Mouse (Mus musculus): Measurements from ENCODE around the gene Gm12248. TPM values are rescaled to one million over a fixed set of nuclear protein-coding genes. Genes with fewer than 3 reads are reported as not detected.

The Gm12248 gene
- polyA plus RNA-seq, 1 experiment from 2014 or later: not detected

DNA sequence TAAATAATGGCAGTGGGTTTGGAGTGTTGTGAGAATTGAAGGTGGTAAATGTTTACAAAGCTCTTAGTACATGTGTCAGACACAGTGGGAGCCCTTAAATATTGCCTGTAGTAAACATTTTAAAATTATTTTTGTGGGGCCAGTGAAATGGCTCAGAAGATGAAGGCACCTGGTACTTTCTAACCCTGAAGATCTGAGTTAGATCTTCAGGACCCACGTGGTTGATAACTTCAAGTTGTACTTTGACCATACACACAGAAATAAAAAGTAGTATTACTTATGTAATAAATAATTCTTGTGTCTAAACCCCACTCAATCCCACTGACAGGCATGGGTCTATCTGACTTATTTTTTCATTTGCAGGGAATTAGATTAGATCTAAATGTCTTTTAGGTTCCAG lies 78.3 kb downstream of the Gm12248 start:
- H3K27ac ChIP-seq (ENCODE audit: low read length): no peak overlapping the region

More for the DNA sequence above, 78.3 kb downstream of the Gm12248 start:
- Histone ChIP-seq H3K4me3 (ENCODE audit: low read length) (no peak overlapping the region), H3K36me3 (ENCODE audit: insufficient read depth, low read length) (no peaks in the 10 kb centered on the region), H3K9ac (replicated peaks; ENCODE audit: low read length) (no peak overlapping the region), H3K4me2 (replicated peaks; ENCODE audit: low read depth, low read length) (no peak overlapping the region), H3K9me3 (ENCODE audit: low read length) (no peaks in the 10 kb centered on the region), H3K27me3 (ENCODE audit: insufficient read depth, low read length) (no peaks in the 10 kb centered on the region), H3K4me1 (ENCODE audit: insufficient read depth, low read length) (peaks cover 67% of the 10 kb centered on the region)
- no peak for ATAC-seq (ENCODE audit: low FRiP score, low TSS enrichment)
- 62% methylated on average over 1 of the region's 1 CpGs for WGBS

Other genes starting within 250 kb of the Gm12248 start
- 18.3 and 19.1 TPM in 2 replicates for gene Larp1, start 84.1 kb downstream of the Gm12248 start, polyA plus RNA-seq (2015; fragmentation: Nextera tagmentation; extraction: Ambion mirVana)
- gene Cnot8, start 11.0 kb upstream of the Gm12248 start, polyA plus RNA-seq (2015; fragmentation: Nextera tagmentation; extraction: Ambion mirVana): 89.4 and 93.5 TPM in 2 replicates
- 22.5 and 24.0 TPM in 2 replicates for gene Gemin5, start 75.4 kb upstream of the Gm12248 start, polyA plus RNA-seq (2015; fragmentation: Nextera tagmentation; extraction: Ambion mirVana)
- gene Mrpl22, start 78.5 kb upstream of the Gm12248 start, polyA plus RNA-seq (2015; fragmentation: Nextera tagmentation; extraction: Ambion mirVana): 132 and 138 TPM in 2 replicates
- 4.5 and 4.8 TPM in 2 replicates for gene Igtp, start 106.4 kb upstream of the Gm12248 start, polyA plus RNA-seq (2015; fragmentation: Nextera tagmentation; extraction: Ambion mirVana)
- gene Irgm2, start 106.5 kb upstream of the Gm12248 start, polyA plus RNA-seq (2015; fragmentation: Nextera tagmentation; extraction: Ambion mirVana): 2.6 and 2.7 TPM in 2 replicates
- not detected in 2 replicates for gene 4930438A08Rik, start 181.7 kb upstream of the Gm12248 start, polyA plus RNA-seq (2015; fragmentation: Nextera tagmentation; extraction: Ambion mirVana)
- gene Zfp692, start 213.9 kb upstream of the Gm12248 start, polyA plus RNA-seq (2015; fragmentation: Nextera tagmentation; extraction: Ambion mirVana): 30.1 and 33.3 TPM in 2 replicates
- gene Zfp672, start 237.2 kb upstream of the Gm12248 start, polyA plus RNA-seq (2015; fragmentation: Nextera tagmentation; extraction: Ambion mirVana): 40.9 and 43.8 TPM in 2 replicates
- gene Sh3bp5l, start 237.6 kb upstream of the Gm12248 start, polyA plus RNA-seq (2015; fragmentation: Nextera tagmentation; extraction: Ambion mirVana): 41.2 and 41.8 TPM in 2 replicates

Data from kidney, embryonic 16.5 days (tissue).